Mouse (Mus musculus): ENCODE data around the gene Hoxa13.

Gene Hoxa13

DNA sequence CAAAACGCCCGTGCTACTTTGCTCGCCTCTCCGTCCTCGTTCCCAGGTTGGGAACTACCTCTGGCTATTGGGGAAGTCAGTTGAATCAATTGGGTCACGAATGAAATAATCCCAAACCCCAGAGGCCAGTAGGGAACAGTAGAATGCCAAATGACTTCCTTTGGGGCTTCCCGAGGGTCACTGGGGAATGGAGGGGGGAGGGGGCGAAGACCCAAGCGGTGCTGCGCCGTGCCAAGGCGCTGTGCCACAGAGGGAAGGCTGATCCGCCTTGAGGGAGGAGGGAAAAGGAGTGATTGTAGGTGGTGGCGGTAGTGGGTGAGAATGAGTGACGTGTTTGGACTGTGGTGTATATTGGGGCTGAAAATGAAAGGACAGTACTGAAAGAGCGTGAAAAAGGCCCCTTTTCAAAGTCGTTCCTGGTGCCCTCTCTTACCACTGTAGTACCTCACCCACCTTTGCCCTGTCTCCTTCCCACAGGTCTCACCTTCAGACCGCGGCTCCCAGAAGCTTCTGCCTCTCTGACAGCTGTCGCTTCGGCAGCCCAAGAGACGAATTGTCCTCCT is 48.0 kb downstream of the Hoxa13 start:
- peak in 1 of 2 experiments; percentile 18 for DNase-seq (ENCODE audit: low spot score in 2 of 2)

DNA sequence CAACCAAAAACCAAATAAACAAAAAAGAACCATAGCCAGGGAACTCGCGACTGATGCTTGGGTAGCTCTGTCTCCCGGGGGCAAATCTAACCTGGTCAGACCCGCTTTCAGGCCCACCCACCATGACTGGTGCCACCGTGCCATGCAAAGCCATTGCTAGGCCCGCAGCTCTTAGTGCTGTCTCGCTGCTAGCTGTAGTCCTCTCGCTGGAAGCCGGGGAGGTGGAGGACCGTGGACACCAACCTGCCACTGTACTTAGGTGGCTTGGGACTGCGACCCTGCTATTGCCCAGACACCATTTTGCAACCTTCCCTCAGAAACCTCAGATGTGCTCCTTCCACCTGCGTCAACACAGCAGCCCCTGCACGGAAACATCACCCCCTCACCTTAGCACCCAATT is 48.7 kb downstream of the Hoxa13 start:
- DNase-seq (ENCODE audit: low spot score in 2 of 2), result peak; percentile 19 to 59

DNA sequence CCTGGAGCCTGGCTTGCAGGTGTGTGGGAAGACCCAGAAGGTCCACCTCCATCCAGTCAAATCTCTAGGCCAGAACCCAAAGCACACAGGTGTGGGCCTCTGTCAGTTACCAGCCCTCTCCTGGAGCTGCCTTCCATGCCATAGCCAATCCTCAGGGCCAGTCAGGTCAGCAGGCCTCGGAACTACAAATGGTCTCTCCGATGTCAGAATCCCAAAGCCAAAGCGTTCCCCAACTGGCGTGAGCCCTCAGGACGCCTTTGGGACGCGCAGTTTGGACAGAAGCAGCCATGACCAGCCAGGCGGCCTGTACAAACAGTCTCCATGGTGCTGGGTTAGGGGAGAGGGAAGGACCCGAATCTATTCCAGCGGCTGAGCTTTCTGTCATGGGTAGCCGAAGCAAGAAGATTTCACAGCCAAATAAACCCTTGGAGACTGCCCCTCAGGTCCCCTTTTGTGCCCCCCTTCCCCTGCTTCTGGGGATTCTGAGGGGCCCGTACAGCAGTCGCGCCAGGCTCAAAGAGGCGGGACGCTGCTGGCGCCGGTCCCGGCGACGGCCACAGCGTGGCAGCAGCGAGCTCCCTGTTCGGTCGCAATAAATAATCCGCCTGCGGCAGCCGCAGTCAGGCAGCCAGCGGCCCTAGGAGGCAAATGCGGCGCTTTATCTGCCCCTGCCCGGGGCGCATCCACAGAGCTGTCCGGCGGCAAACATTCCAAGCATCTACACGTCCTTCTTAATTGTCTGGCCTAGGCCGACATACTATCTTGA is 49.3 kb downstream of the Hoxa13 start:
- DNase-seq (ENCODE audit: low spot score in 2 of 2), result peak; percentile 73 to 81

- peak in 1 of 2 experiments; percentile 16 for DNase-seq (ENCODE audit: low spot score in 2 of 2)
Measured at GRCm38 (mm10) chr6:52209685-52210046, 51.0 kb downstream of the Hoxa13 start.

- DNase-seq (ENCODE audit: low spot score in 2 of 2), result no peak
Measured at GRCm38 (mm10) chr6:52208868-52209684, 51.6 kb downstream of the Hoxa13 start.

DNA sequence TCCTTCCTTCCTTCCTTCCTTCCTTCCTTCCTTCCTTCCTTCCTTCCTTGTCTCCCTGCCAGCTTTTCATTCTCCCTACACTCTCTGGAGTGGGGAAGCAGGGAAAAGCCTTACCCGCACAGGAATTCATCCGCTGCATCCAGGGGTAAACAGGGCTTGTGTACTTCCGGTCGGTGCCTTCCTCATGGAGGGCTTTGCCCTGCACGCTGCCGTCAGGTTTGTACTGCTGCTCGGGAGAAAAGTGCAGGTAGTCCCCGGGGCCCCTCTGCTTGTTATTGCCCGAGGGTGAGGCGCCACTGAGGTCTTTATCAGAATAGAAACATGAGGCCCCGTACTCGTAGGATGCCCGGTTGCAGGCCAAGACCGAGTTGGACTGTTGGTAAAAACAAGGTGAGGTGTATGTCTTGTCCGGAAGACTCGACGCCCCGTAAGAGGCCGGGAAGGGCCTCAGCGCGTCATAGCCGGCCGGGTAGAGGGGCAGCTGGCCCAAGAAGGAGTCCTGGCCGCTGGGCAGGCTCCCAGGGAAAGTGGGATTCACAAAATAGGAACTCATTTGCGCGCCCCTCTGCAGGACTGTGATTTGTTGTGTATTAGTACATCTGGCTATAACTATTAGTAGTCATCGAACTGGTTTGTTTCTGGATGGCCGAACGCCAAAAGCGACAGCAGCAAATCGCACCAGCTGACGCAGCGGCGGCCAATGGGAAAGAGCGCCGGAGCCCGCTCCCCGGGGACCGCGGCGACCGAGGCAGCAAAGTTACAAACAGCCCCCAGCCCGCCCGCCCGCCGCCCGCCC is 52.4 kb downstream of the Hoxa13 start, which contains the start of gene Hoxa6:
Gene Hoxa6 (minus strand): TSS at position 651 of the 796 bp plus-strand sequence.
- DNase-seq (ENCODE audit: low spot score in 2 of 2), result no peak
